Mouse (Mus musculus): ENCODE data around the gene Disp1. TPM values are rescaled to one million over a fixed set of nuclear protein-coding genes. Genes with fewer than 3 reads are reported as not detected.

Disp1 gene
- polyA plus RNA-seq, 1 experiment from 2014 or later: 5.5 TPM

DNA sequence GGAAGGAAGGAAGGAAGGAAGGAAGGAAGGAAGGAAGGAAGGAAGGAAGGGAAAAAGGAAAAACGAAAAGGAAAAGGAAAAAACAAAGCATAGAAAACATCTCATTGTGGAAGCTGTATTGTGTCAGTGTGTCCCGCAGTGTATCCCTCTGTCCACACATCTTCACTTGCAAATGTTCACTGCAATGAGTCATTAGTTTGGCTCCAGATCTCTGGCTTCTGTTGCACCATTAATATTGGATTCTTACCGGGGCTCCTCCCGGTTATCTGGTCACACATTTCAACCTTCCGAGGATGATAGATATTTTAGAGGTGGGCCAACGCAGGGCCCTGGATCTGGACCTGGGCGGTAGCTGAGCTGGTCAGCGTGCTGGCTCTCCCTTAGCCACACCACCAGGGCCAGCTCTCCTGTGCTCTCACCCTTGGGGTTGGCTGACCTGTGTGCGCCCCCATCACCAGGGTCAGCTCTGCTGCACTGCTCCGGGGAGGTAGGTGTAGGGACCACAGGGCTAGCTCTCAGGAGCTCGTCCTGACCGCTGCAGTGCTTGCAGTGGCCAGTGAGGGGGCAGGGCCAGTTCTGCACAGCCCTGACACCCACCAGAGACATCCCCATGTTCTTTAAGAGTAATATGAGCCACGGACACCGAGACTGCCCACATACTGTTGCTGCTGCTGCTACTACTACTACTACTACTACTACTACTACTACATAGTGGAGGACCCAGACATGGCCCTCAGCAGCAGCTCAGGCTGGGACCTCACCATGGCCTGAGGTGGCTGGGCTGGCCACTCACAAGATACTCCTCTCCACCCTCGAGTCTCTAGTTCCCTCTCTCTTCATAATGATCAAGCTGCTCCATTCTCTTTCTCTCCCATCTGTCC, 104.1 kb downstream of the Disp1 start:
- Histone ChIP-seq H3K4me2 (ENCODE audit: low read length) (no peak overlapping the region), H3K4me1 (ENCODE audit: control insufficient read depth, insufficient read depth, low read length) (peaks cover 8% of the 10 kb centered on the region), H3K27me3 (replicated peaks; ENCODE audit: control insufficient read depth, insufficient read depth, low read length) (no peaks in the 10 kb centered on the region), H3K9ac (ENCODE audit: low read length) (no peak overlapping the region), H3K36me3 (ENCODE audit: control insufficient read depth, insufficient read depth, low read length) (no peaks in the 10 kb centered on the region), H3K27ac (ENCODE audit: low read depth, low read length) (no peak overlapping the region), H3K9me3 (replicated peaks; ENCODE audit: control insufficient read depth, low read length) (no peaks in the 10 kb centered on the region), H3K4me3 (ENCODE audit: low read depth, low read length) (no peak overlapping the region)
- no peak for ATAC-seq
- 87% methylated on average over 15 of the region's 15 CpGs for WGBS
- DNase-seq (ENCODE audit: low spot score): no peak

DNA sequence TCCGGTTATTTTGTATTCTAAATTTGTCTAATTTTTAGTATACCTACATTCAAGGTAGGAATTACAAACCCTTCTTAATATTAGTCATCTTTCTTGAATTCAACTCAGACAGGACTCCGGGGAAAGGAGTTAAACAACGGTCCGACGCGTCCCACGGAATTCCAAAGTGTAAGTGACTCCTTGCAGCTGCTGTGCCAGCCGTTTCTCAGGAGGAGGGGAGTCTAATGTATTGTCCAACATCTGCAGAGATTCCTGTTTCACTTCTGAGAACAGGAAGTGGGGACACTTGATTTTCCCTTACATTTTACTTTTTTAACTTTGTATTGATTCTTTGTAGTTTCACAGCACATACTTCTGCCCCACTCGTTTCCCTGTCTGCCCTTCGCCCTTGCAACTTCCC, 104.9 kb downstream of the Disp1 start:
- Histone ChIP-seq H3K27ac (ENCODE audit: low read depth, low read length) (no peak overlapping the region), H3K4me3 (ENCODE audit: low read depth, low read length) (no peak overlapping the region), H3K4me2 (ENCODE audit: low read length) (no peak overlapping the region), H3K36me3 (ENCODE audit: control insufficient read depth, insufficient read depth, low read length) (no peaks in the 10 kb centered on the region), H3K9ac (ENCODE audit: low read length) (no peak overlapping the region), H3K27me3 (replicated peaks; ENCODE audit: control insufficient read depth, insufficient read depth, low read length) (no peaks in the 10 kb centered on the region), H3K9me3 (replicated peaks; ENCODE audit: control insufficient read depth, low read length) (no peaks in the 10 kb centered on the region), H3K4me1 (ENCODE audit: control insufficient read depth, insufficient read depth, low read length) (peaks cover 8% of the 10 kb centered on the region)
- ATAC-seq (no peak), DNase-seq (ENCODE audit: low spot score) (no peak)
- WGBS: 84% methylated on average over 10 of the region's 10 CpGs

DNA sequence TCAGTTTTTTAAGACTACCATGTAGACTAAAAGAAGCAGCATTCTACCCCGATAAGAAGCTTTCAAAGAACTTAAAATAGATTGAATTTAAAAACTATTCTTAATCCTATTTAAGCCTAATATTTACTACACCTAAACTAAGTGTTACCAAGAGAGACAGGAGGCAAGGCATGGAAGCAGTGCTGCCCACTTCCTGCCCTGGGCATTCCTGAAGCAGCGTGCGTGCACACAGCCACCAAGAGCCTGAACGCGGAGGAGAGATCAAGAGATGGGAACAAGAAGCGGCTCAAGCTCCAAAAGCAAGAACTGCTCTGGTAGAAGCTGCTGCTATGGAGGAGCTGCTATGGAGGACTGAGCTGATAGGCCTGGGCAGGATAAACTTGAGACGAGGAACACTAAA, 106.2 kb downstream of the Disp1 start:
- H3K27me3 ChIP-seq (replicated peaks; ENCODE audit: control insufficient read depth, insufficient read depth, low read length): no peaks in the 10 kb centered on the region
- no peak overlapping the region for H3K27ac ChIP-seq (ENCODE audit: low read depth, low read length)
- no peak overlapping the region for H3K9ac ChIP-seq (ENCODE audit: low read length)
- no peaks in the 10 kb centered on the region for H3K9me3 ChIP-seq (replicated peaks; ENCODE audit: control insufficient read depth, low read length)
- H3K4me1 ChIP-seq (ENCODE audit: control insufficient read depth, insufficient read depth, low read length): peaks cover 8% of the 10 kb centered on the region
- no peaks in the 10 kb centered on the region for H3K36me3 ChIP-seq (ENCODE audit: control insufficient read depth, insufficient read depth, low read length)
- 90% methylated on average over 7 of the region's 7 CpGs for WGBS
- H3K4me2 ChIP-seq (ENCODE audit: low read length): no peak overlapping the region
- no peak for ATAC-seq
- no peak overlapping the region for H3K4me3 ChIP-seq (ENCODE audit: low read depth, low read length)
- no peak for DNase-seq (ENCODE audit: low spot score)

- WGBS: 63% methylated on average over 6 of the region's 6 CpGs
- Histone ChIP-seq H3K4me1 (ENCODE audit: control insufficient read depth, insufficient read depth, low read length) (peaks cover 8% of the 10 kb centered on the region), H3K36me3 (ENCODE audit: control insufficient read depth, insufficient read depth, low read length) (no peaks in the 10 kb centered on the region), H3K27ac (ENCODE audit: low read depth, low read length) (no peak overlapping the region), H3K9ac (ENCODE audit: low read length) (no peak overlapping the region), H3K9me3 (replicated peaks; ENCODE audit: control insufficient read depth, low read length) (no peaks in the 10 kb centered on the region), H3K4me3 (ENCODE audit: low read depth, low read length) (no peak overlapping the region), H3K27me3 (replicated peaks; ENCODE audit: control insufficient read depth, insufficient read depth, low read length) (no peaks in the 10 kb centered on the region), H3K4me2 (ENCODE audit: low read length) (no peak overlapping the region)
- no peak for DNase-seq (ENCODE audit: low spot score)
- ATAC-seq: no peak
Observed at GRCm38 (mm10) chr1:183114554-183114953, 106.8 kb downstream of the Disp1 start.

- no peaks in the 10 kb centered on the region for H3K9me3 ChIP-seq (replicated peaks; ENCODE audit: control insufficient read depth, low read length)
- 75% methylated on average over 9 of the region's 9 CpGs for WGBS
Observed at GRCm38 (mm10) chr1:183113546-183113945, 107.8 kb downstream of the Disp1 start.

GRCm38 (mm10) chr1:183107476-183107875, 113.8 kb downstream of the Disp1 start:
- no peak overlapping the region for H3K9ac ChIP-seq (ENCODE audit: low read length)
- no peak overlapping the region for H3K4me2 ChIP-seq (ENCODE audit: low read length)
- no peaks in the 10 kb centered on the region for H3K4me1 ChIP-seq (ENCODE audit: control insufficient read depth, insufficient read depth, low read length)
- ATAC-seq: no peak
- no peaks in the 10 kb centered on the region for H3K27me3 ChIP-seq (replicated peaks; ENCODE audit: control insufficient read depth, insufficient read depth, low read length)
- no peaks in the 10 kb centered on the region for H3K36me3 ChIP-seq (ENCODE audit: control insufficient read depth, insufficient read depth, low read length)
- H3K9me3 ChIP-seq (replicated peaks; ENCODE audit: control insufficient read depth, low read length): no peaks in the 10 kb centered on the region
- 87% methylated on average over 2 of the region's 2 CpGs for WGBS
- DNase-seq (ENCODE audit: low spot score): no peak
- no peak overlapping the region for H3K27ac ChIP-seq (ENCODE audit: low read depth, low read length)
- no peak overlapping the region for H3K4me3 ChIP-seq (ENCODE audit: low read depth, low read length)

More at GRCm38 (mm10) chr1:183113546-183113945, 107.8 kb downstream of the Disp1 start:
- no peak overlapping the region for H3K4me3 ChIP-seq (ENCODE audit: low read depth, low read length)
- no peak overlapping the region for H3K4me2 ChIP-seq (ENCODE audit: low read length)
- ATAC-seq: no peak
- H3K9ac ChIP-seq (ENCODE audit: low read length): no peak overlapping the region
- H3K36me3 ChIP-seq (ENCODE audit: control insufficient read depth, insufficient read depth, low read length): no peaks in the 10 kb centered on the region
- peaks cover 6% of the 10 kb centered on the region for H3K4me1 ChIP-seq (ENCODE audit: control insufficient read depth, insufficient read depth, low read length)
- no peak for DNase-seq (ENCODE audit: low spot score)
- H3K27me3 ChIP-seq (replicated peaks; ENCODE audit: control insufficient read depth, insufficient read depth, low read length): no peaks in the 10 kb centered on the region
- H3K27ac ChIP-seq (ENCODE audit: low read depth, low read length): no peak overlapping the region

DNA sequence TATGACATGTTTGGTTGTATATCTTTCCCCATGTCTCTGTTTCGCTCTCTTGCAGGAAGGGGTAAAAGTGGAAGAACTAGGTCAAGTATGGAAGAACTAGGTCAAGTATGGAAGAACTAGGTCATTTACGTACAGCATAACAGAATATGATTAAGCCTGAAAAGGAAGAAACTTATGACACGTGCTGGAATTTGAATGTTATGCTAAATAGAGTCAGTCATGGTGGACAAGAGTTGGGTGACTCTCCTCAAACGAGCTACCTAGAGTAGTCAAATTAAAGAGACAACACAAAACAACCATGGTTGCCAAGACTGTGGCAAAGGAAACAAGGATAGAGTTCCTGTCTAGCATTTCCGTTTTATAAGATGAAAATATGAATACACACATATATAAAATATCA, 116.6 kb downstream of the Disp1 start:
- Histone ChIP-seq H3K36me3 (ENCODE audit: control insufficient read depth, insufficient read depth, low read length) (no peaks in the 10 kb centered on the region), H3K9me3 (replicated peaks; ENCODE audit: control insufficient read depth, low read length) (no peaks in the 10 kb centered on the region), H3K27me3 (replicated peaks; ENCODE audit: control insufficient read depth, insufficient read depth, low read length) (no peaks in the 10 kb centered on the region), H3K4me1 (ENCODE audit: control insufficient read depth, insufficient read depth, low read length) (no peaks in the 10 kb centered on the region; the same call in 1 of the 2 replicates), H3K4me2 (ENCODE audit: low read length) (no peak overlapping the region), H3K4me3 (ENCODE audit: low read depth, low read length) (no peak overlapping the region), H3K9ac (ENCODE audit: low read length) (no peak overlapping the region), H3K27ac (ENCODE audit: low read depth, low read length) (no peak overlapping the region)
- DNase-seq (ENCODE audit: low spot score): no peak
- no peak for ATAC-seq
- WGBS: 92% methylated on average over 5 of the region's 5 CpGs

GRCm38 (mm10) chr1:183102775-183103174, 118.5 kb downstream of the Disp1 start:
- ATAC-seq: no peak

GRCm38 (mm10) chr1:183102153-183102552, 119.2 kb downstream of the Disp1 start:
- no peak for ATAC-seq
- DNase-seq (ENCODE audit: low spot score): no peak
- Histone ChIP-seq H3K9ac (ENCODE audit: low read length) (no peak overlapping the region), H3K27ac (ENCODE audit: low read depth, low read length) (no peak overlapping the region), H3K9me3 (replicated peaks; ENCODE audit: control insufficient read depth, low read length) (no peaks in the 10 kb centered on the region), H3K27me3 (replicated peaks; ENCODE audit: control insufficient read depth, insufficient read depth, low read length) (no peaks in the 10 kb centered on the region), H3K4me3 (ENCODE audit: low read depth, low read length) (no peak overlapping the region), H3K36me3 (ENCODE audit: control insufficient read depth, insufficient read depth, low read length) (no peaks in the 10 kb centered on the region), H3K4me1 (ENCODE audit: control insufficient read depth, insufficient read depth, low read length) (no peaks in the 10 kb centered on the region; the same call in 1 of the 2 replicates), H3K4me2 (ENCODE audit: low read length) (no peak overlapping the region)
- WGBS: 40% methylated on average over 8 of the region's 8 CpGs

More at GRCm38 (mm10) chr1:183102775-183103174, 118.5 kb downstream of the Disp1 start:
- H3K27ac ChIP-seq (ENCODE audit: low read depth, low read length): no peak overlapping the region
- no peaks in the 10 kb centered on the region; the same call in 1 of the 2 replicates for H3K4me1 ChIP-seq (ENCODE audit: control insufficient read depth, insufficient read depth, low read length)
- H3K9ac ChIP-seq (ENCODE audit: low read length): no peak overlapping the region
- no peak for DNase-seq (ENCODE audit: low spot score)
- 80% methylated on average over 3 of the region's 3 CpGs for WGBS
- H3K4me2 ChIP-seq (ENCODE audit: low read length): no peak overlapping the region
- H3K27me3 ChIP-seq (replicated peaks; ENCODE audit: control insufficient read depth, insufficient read depth, low read length): no peaks in the 10 kb centered on the region
- H3K4me3 ChIP-seq (ENCODE audit: low read depth, low read length): no peak overlapping the region
- H3K9me3 ChIP-seq (replicated peaks; ENCODE audit: control insufficient read depth, low read length): no peaks in the 10 kb centered on the region
- H3K36me3 ChIP-seq (ENCODE audit: control insufficient read depth, insufficient read depth, low read length): no peaks in the 10 kb centered on the region

All from forebrain, embryonic 14.5 days (tissue).